Mouse (Mus musculus): ENCODE results near the gene Tmem109. TPM values are rescaled to one million over a fixed set of nuclear protein-coding genes. Genes with fewer than 3 reads are reported as not detected.

The Tmem109 gene
- polyA plus RNA-seq (2021): 81.0 TPM

GRCm38 (mm10) chr19:10881426-10882154 is at the start of gene Tmem109:
Tmem109 (minus strand) TSS chr19:10882001.
- peak; percentile 63 for DNase-seq (ENCODE audit: low read depth, low spot score)
- H3K27me3 ChIP-seq: no peaks in the 10 kb centered on the region
- in situ Hi-C loops (cut with MboI; ENCODE audit: low pct_unique_long_range_greater_than_20kb): no loop called here
- ChIA-PET POLR2A (interaction anchor here (0.8 to 1.0 kb wide), 2 partner anchors 14 to 23 kb away, joined by 3 to 4 read pairs; no protein-coding TSS in a partner anchor), CTCF (interaction anchor here (1.1 kb wide), 1 partner anchor 172 kb away, joined by 3 read pairs; no protein-coding TSS in a partner anchor)
- ATAC-seq: peak; percentile 93
- peak; percentile 64 for TF ChIP-seq CTCF (IDR thresholded peaks at IDR 0.05)

GRCm38 (mm10) chr19:10930641-10931040 is 48.8 kb upstream of the Tmem109 start:
- in situ Hi-C loops (cut with MboI; ENCODE audit: low pct_unique_long_range_greater_than_20kb): no loop called here
- CTCF ChIA-PET: no interaction called here
- ATAC-seq (no peak), DNase-seq (ENCODE audit: low read depth, low spot score) (no peak)
- POLR2A ChIA-PET: no interaction called here
- no peak for TF ChIP-seq CTCF (IDR thresholded peaks at IDR 0.05)
- H3K27me3 ChIP-seq: peaks cover 14% of the 10 kb centered on the region

- ChIA-PET CTCF (interaction anchor here (1.1 kb wide), 1 partner anchor 18 kb away, joined by 3 read pairs; no protein-coding TSS in a partner anchor), POLR2A (no interaction called here)
- H3K27me3 ChIP-seq: no peaks in the 10 kb centered on the region
- in situ Hi-C loops (cut with MboI; ENCODE audit: low pct_unique_long_range_greater_than_20kb): no loop called here
- ATAC-seq (peak; percentile 18), DNase-seq (ENCODE audit: low read depth, low spot score) (no peak)
- no peak for TF ChIP-seq CTCF (IDR thresholded peaks at IDR 0.05)
Observed at GRCm38 (mm10) chr19:10926666-10927065, 44.9 kb upstream of the Tmem109 start.

GRCm38 (mm10) chr19:10926123-10926621 is 44.4 kb upstream of the Tmem109 start:
- ATAC-seq (peak; percentile 42), DNase-seq (ENCODE audit: low read depth, low spot score) (peak; percentile 43)
- TF ChIP-seq CTCF (IDR thresholded peaks at IDR 0.05): no peak
- ChIA-PET POLR2A (no interaction called here), CTCF (interaction anchor here (1.1 kb wide), 1 partner anchor 18 kb away, joined by 3 read pairs; no protein-coding TSS in a partner anchor)
- in situ Hi-C loops (cut with MboI; ENCODE audit: low pct_unique_long_range_greater_than_20kb): no loop called here
- no peaks in the 10 kb centered on the region for H3K27me3 ChIP-seq

- DNase-seq (ENCODE audit: low read depth, low spot score): peak; percentile 28
- CTCF ChIA-PET: interaction anchor here (0.9 to 1.9 kb wide), 3 partner anchors 10 to 214 kb away, joined by 4 to 5 read pairs (median 5); no protein-coding TSS in a partner anchor
- no peaks in the 10 kb centered on the region for H3K27me3 ChIP-seq
- in situ Hi-C loops (cut with MboI; ENCODE audit: low pct_unique_long_range_greater_than_20kb): no loop called here
- ATAC-seq: no peak
- no peak for TF ChIP-seq CTCF (IDR thresholded peaks at IDR 0.05)
- POLR2A ChIA-PET: interaction anchor here (0.7 kb wide), 1 partner anchor 24 kb away, joined by 3 read pairs; no protein-coding TSS in a partner anchor
Observed at GRCm38 (mm10) chr19:10924220-10924619, 42.4 kb upstream of the Tmem109 start.

- H3K27me3 ChIP-seq: no peaks in the 10 kb centered on the region
- no peak for TF ChIP-seq CTCF (IDR thresholded peaks at IDR 0.05)
- ChIA-PET POLR2A (interaction anchor here (1.4 kb wide), 1 partner anchor 9 kb away, joined by 4 read pairs; no protein-coding TSS in a partner anchor), CTCF (interaction anchor here (1.1 to 1.2 kb wide), 2 partner anchors 13 kb away, joined by 4 to 5 read pairs; no protein-coding TSS in a partner anchor)
- in situ Hi-C loops (cut with MboI; ENCODE audit: low pct_unique_long_range_greater_than_20kb): no loop called here
- no peak for ATAC-seq
- DNase-seq (ENCODE audit: low read depth, low spot score): no peak
Observed at GRCm38 (mm10) chr19:10921058-10921457, 39.3 kb upstream of the Tmem109 start.

- in situ Hi-C loops (cut with MboI; ENCODE audit: low pct_unique_long_range_greater_than_20kb): no loop called here
- no peaks in the 10 kb centered on the region for H3K27me3 ChIP-seq
- DNase-seq (ENCODE audit: low read depth, low spot score) (no peak), ATAC-seq (no peak)
- CTCF ChIA-PET: interaction anchor here (1.1 kb wide), 1 partner anchor 13 kb away, joined by 4 read pairs; no protein-coding TSS in a partner anchor
- no peak for TF ChIP-seq CTCF (IDR thresholded peaks at IDR 0.05)
- POLR2A ChIA-PET: interaction anchor here (1.4 kb wide), 1 partner anchor 9 kb away, joined by 4 read pairs; no protein-coding TSS in a partner anchor
Observed at GRCm38 (mm10) chr19:10920532-10920931, 38.7 kb upstream of the Tmem109 start, which contains the start of gene Zp1. Zp1 (minus strand) TSS chr19:10920632.

GRCm38 (mm10) chr19:10918321-10918991 is 36.7 kb upstream of the Tmem109 start:
- in situ Hi-C loops (cut with MboI; ENCODE audit: low pct_unique_long_range_greater_than_20kb): no loop called here
- no peak for TF ChIP-seq CTCF (IDR thresholded peaks at IDR 0.05)
- CTCF ChIA-PET: interaction anchor here (1.0 to 1.7 kb wide), 2 partner anchors 11 to 65 kb away, joined by 3 to 6 read pairs; no protein-coding TSS in a partner anchor
- H3K27me3 ChIP-seq: no peaks in the 10 kb centered on the region
- ATAC-seq (no peak), DNase-seq (ENCODE audit: low read depth, low spot score) (no peak)
- POLR2A ChIA-PET: no interaction called here

- DNase-seq (ENCODE audit: low read depth, low spot score): no peak
- no peak for ATAC-seq
- CTCF ChIA-PET: interaction anchor here (0.9 to 1.3 kb wide), 3 partner anchors 9 to 41 kb away, joined by 3 to 5 read pairs (median 3); no protein-coding TSS in a partner anchor
- POLR2A ChIA-PET: no interaction called here
- no peaks in the 10 kb centered on the region for H3K27me3 ChIP-seq
- TF ChIP-seq CTCF (IDR thresholded peaks at IDR 0.05): no peak
- in situ Hi-C loops (cut with MboI; ENCODE audit: low pct_unique_long_range_greater_than_20kb): no loop called here
Observed at GRCm38 (mm10) chr19:10916506-10916905, 34.7 kb upstream of the Tmem109 start.

GRCm38 (mm10) chr19:10914870-10915269 is 33.1 kb upstream of the Tmem109 start:
- ChIA-PET CTCF (interaction anchor here (1.6 to 2.1 kb wide), 3 partner anchors 10 to 44 kb away, joined by 5 read pairs; no protein-coding TSS in a partner anchor), POLR2A (no interaction called here)
- no peak for TF ChIP-seq CTCF (IDR thresholded peaks at IDR 0.05)
- H3K27me3 ChIP-seq: no peaks in the 10 kb centered on the region
- DNase-seq (ENCODE audit: low read depth, low spot score) (no peak), ATAC-seq (no peak)
- in situ Hi-C loops (cut with MboI; ENCODE audit: low pct_unique_long_range_greater_than_20kb): loop anchor here (5.0 kb wide), 1 partner anchor 42 kb away; no protein-coding TSS in a partner anchor

Data from Patski (cell line).